Mouse (Mus musculus) right cerebral cortex, postnatal 14 days (tissue): Measurements from ENCODE around the gene Pqlc2.
A peak's percentile ranks its signal among the peaks of the same experiment; 100 is the strongest.

Experiments
- DNase-seq: peaks from one replicate; pipeline ENCODE4 v3.0.0; 2022

Gene Pqlc2

DNA sequence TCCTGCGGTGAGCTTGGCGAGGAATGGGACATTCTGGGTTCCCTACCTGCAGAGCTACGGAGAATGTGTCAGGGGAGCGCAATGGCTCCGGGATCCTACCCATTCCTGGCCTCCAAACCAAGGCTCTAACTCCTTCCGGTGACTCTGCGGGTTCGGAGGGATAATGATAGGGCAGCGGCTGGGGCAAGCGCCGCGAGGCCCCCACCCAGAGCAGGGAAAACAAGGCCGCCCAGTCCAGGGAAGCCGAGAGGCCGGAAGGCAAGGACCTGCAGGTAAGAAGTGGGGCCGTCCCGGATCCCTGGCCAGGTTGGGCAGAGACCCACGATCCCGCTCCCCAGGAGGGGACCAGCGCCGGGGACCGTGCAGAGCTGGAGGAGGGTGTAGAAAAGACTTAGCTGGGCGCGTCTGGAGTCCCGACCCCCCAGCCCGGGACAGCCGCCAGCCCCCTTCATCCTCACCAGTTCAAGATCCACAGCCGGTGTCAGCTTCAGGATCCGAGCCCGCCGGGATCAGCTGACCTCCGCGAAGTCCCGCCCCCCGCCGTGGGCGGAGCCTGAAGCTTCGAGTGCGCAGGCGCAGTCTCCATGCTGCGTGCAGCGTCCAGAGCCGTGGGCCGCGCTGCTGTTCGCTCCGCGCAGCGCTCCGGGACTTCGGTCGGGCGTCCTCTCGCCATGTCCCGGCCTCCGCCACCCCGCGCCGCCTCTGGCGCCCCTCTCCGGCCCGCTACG is at the start of gene Pqlc2, which contains the start of gene Akr7a5:
Gene Pqlc2 (minus strand): TSS at position 538 of the 728 bp plus-strand sequence.
Gene Akr7a5 (plus strand): TSS at position 574 of the 728 bp plus-strand sequence.
- peak; percentile 98 for DNase-seq

GRCm38 (mm10) chr4:139357211-139357610 is 46.7 kb upstream of the Pqlc2 start:
- no peak for DNase-seq

GRCm38 (mm10) chr4:139352832-139353231 is 42.3 kb upstream of the Pqlc2 start:
- no peak for DNase-seq

DNA sequence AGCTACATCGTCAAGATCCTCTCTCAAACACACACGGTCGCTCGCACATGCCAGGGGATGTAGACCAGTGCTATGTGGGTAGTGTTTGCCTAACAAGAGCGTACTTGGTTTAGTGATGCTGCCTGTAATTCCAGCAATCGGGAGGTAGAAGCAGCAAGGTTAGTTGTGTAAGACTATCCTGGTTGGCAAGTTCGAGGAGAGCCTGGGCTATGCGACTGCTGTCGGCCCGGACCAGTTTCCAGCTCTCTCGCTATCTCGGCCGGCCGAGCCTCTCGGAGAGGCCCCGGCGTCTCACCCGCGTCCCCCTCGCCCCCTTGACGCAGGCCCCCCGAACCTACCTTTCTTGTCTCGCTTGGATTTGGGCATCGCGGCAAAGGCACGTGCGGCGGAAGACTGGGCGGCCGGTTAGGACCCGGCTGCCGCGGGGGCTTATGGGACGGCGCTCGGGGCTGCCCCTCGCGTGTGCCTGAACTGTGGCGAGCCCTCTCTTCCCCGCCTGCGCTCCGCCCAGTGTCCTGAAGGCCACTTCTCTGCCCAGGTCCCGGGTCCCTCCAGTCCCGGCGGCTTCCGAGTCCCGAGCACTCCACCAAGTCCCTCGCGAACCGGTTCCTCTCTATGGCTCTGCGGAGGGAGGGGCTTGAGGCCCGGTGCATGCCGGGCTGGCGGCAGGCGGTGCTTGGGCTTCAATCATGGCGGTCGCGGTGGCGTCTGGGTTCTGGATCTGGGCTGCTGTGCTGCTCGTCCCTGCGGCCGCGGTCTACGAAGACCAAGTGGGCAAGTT is 41.6 kb upstream of the Pqlc2 start, which contains the start of the genes Mrto4, Emc1 and Ubr4:
Gene Mrto4 (minus strand): TSS at position 646 of the 781 bp plus-strand sequence.
Gene Emc1 (plus strand): TSS at position 657 of the 781 bp plus-strand sequence.
Gene Ubr4 (plus strand): TSS at position 679 of the 781 bp plus-strand sequence.
- peak; percentile 82 for DNase-seq

DNA sequence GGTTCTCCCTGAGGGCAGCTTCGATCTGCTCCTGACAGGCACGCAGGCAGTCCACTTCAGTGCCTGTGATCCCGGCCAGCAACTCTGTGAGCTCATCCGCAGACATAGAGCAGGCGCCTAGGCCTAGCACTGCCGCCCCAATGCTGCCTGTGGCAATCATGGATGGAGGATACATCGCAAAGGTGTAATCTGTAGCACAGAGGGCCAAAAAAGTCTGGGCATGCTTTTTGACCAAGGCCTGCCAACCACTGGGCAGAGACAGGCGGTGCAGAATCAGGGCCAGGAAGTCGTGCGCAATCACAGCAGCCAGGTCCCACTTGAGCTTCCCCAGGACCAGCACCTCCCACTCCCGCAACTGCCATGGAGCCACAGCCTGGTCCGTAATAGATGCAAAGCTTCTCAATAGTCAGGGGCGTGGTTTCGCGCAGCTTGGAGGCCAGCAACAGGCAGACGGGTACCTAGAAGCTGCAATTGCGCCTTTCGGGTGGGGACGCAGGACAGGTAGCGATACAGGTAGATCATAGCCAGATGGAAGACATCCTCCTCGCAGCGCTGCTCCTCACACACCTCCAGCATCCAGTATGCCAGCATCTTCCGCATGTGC is 35.0 kb upstream of the Pqlc2 start:
- no peak for DNase-seq

GRCm38 (mm10) chr4:139343718-139344117 is 33.2 kb upstream of the Pqlc2 start:
- DNase-seq, result peak; percentile 67

DNA sequence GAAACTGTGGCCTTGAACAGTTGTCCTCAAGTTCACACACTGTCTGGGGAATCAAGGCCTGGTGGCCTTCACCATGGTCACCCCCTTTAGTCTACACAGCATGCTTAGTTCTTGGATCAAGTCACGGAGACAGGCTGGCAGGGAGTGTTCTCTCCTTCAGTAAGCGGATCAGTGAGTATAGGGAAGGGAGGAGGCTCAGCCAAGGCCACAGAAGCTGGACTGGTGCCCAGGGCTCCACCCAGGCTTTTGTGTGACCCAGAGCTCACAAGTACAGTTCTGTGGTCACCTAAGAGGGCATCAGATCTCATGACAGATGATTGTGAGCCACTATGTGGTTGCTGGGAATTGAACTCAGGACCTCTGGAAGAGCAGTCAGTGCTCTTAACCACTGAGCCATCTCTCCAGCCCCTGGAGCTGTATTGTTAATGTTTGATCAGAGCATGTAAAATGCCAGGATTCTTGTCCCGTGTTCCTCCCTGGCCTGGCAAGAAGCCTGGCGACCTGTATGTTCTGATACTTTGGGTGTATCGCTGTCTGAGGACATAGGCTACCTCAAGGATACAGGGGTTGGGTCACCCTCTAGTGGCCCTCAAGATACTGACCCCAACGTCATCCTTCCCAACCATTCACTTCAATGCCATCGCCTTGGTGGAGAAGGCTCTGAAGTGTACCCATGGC is 31.2 kb upstream of the Pqlc2 start:
- no peak for DNase-seq

DNA sequence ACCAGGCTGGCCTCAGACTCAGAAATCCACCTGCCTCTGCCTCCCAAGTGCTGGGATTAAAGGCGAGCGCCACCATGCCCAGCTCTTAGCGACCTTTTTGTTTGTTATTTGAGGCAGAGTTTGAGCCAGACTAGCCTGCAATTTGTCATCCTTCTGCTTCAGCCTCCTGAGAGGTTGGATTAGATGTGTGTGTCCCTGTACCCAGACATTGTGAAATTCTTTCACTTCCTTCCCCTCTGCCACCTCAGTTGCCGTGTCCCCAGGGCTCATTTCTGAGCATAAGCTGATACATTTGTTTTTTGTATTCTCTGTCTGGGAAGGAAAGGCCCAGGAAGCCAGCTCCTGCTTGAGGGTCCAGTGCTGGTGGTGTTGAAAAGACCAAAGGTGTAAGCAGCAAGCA is 30.3 kb upstream of the Pqlc2 start:
- DNase-seq, result no peak

- no peak for DNase-seq
Measured at GRCm38 (mm10) chr4:139338145-139338544, 27.6 kb upstream of the Pqlc2 start.

DNA sequence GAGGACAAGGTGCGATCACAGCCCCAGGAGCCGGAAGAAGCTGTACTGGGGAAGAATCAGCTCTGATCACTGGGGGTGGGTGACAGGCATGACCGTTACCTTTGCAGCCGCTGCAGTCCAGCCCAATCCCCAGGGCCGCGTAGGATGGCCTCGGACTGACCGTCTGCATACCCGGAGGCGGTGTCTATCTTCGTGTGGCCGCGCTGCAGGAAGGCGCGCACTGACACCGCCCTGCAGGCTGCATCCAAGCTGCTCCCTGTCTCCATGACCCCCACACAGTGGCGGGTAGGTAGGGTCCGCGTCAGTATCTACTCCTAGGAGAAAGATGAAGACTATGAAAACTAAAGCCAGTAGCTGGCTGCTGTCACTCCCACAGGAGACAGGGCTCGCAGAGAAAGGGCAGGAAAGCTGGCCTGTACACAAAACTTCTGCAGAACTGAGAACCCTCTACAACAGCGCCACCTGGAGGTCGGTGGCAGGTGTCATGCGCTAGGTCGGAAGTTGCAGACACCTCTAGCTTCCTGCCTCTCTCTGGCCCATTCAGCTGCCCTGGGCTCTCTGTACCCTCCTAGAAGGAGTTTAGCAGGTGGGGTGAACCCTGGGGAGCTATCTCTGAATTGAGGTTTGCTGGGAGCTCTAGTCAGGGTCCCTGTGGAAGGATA is 26.4 kb upstream of the Pqlc2 start:
- peak; percentile 78 for DNase-seq

DNA sequence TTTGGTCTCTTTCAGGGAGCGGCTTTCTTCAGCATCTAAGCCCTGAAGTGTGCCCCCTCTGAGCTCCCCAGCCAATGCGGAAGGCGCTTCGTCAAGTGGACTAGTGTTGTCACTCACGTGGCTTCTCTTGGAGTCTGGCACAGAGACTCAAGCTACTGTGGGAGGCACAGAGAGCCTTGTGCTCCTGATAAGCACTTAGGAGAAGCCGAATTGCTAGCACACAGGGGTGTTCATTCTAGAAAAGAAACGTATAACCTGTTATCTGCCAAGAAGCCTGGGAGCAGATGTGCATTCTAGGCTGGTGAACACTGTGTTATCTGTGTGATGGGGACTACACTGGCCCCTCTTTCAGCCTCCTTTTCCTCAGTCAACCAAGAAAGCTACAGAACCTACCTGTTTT is 25.0 kb upstream of the Pqlc2 start:
- DNase-seq, result no peak

- DNase-seq, result no peak
Measured at GRCm38 (mm10) chr4:139334631-139335295, 24.3 kb upstream of the Pqlc2 start.

DNA sequence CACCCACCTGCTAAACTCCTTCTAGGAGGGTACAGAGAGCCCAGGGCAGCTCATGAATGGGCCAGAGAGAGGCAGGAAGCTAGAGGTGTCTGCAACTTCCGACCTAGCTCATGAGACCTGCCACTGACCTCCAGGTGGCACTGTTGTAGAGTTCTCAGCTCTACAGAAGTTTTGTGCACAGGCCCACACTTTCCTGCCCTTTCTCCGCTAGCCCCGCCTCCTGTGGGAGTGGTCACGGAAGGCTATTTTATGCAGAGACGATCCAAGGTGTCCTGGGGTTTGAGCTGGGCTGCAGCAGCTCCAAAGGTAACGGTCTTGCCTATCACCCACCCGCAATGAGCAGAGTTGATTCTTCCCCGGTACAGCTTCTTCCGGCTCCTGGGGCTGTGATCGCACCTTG is 20.1 kb upstream of the Pqlc2 start:
- peak; percentile 31 for DNase-seq

GRCm38 (mm10) chr4:139319740-139320139 is 9.2 kb upstream of the Pqlc2 start:
- DNase-seq, result no peak

DNA sequence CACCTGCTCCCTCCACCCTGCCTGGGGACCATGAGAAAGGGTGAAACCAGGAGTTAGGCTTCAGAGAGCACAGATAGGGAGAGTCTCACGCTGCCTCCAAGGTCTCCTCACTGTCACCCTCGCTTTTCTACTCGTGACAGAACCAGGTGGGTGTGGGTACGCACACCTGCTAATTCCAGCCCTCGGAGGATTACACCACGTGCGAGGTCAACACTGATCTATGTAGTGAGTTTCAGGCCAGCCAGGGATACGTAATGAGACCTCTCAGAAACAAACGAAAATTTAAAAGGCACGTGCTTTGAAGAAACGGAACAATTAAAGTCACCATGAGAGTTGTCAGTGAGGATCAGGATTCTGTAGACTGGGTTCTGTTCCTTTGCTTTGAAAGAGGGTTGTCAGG is 7.9 kb upstream of the Pqlc2 start:
- DNase-seq, result no peak

DNA sequence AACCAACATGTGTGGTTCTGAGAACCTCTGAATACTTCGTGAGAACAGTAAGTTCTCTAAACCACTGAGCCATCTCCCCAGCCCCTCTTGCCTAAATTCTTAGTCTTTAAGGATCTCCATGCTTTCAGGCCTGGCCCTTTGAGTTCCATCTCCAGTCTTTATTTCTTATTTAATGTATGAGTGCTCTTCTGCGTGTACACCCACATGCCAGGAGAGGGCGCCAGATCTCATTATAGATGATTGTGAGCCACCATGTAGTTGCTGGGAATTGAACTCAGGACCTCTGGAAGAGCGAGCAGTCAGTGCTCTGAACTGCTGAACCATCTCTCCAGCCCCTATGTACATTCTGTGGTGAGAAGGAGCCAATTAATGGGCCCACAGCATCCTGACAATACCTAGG is 2.1 kb upstream of the Pqlc2 start:
- DNase-seq, result no peak

DNA sequence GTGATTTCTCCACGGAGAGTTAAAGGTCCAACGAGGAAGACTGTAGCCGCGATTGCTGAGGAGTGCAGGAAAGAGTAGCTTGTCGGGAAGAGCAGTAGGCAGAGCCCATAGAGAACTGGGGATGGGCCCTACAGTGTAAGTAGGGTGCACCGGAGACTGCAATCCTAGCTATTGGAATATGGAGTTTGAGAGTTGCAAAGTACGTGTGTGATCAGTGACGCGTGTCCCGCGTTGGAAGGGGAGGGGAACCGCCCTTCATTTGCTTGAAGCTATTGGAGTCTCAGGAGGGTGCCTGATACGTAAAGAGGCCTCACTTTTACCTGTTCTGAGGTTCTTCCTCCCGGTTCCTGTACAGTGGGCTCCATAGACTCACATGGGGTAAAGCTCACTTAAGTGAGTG is 1.2 kb upstream of the Pqlc2 start:
- DNase-seq, result no peak

DNA sequence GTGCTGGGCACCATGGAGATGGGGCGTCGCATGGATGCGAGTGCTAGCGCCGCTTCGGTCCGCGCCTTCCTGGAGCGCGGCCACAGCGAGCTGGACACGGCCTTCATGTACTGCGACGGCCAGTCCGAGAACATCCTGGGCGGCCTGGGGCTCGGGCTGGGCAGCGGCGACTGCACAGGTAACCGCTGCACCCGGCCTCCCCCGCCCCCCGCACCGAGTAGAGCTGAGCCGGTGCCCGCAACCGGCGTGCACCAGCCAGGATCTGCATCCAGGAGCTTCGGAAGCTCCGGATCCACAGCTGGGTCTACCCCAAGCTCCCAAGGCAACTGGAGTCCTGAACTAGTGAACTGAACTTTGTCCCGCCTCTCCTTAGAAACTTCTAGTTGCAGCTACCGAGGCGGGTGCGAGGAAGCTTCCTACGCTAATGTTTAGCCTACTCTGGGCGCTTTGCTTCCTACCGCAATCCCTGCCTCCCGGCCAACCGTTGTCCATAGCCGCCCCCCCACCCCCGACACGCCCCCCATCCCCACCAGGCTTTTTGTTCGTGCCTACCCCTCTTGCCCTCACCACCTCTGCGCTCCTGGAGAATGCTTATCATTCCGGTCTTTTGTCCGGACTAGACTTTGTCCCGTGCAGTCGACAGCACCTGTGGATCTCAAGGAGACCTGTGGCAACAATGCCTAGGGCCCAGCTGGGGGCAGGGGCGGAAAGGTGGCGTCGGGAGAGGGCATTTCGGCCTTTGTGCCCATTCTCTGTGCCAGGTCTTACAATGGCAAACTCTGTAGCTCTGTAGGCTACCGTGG is 592 bp upstream of the Pqlc2 start:
- no peak for DNase-seq

GRCm38 (mm10) chr4:139309651-139310050 is 857 bp downstream of the Pqlc2 start:
- no peak for DNase-seq

DNA sequence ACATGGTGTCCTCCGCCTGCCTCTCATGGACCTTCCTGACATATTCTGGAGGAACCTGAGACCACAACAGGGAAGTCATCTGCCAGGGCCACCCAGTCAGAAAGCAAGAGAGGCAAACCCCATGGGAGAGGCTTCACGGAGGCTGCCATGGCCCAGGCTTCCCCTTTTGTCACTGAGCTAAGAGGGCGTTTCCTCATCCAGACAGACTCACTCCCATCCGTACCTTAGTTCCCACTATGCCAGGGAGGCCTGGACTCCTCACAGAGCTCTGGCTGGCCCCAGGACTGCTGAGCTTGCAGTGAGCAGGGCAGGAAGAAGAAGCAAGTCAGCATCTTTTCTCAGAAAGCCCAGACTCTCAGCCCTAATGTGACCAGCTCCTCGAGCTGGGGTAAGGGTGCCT is 2.6 kb downstream of the Pqlc2 start:
- DNase-seq, result no peak

DNA sequence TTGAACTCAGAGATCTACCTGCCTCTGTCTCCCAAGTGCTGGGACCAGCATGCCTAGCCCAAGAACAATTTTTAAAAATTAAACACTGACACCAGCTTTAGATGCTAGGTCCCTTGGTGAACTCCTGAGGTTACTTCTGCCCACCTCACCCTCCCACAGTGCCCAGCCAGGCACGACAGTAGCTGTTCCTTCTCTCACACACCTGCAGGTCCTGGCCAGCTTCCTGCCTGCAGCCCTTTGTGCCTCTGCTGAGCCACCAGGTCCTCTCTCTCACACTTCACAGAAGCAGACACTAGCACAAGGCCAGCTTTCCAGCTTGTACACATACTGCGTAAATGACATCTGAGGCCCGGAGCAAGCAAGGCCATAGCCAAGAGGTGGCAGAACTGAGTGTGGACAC is 5.0 kb downstream of the Pqlc2 start:
- no peak for DNase-seq
